Mouse (Mus musculus): ENCODE measurements around the gene Gp1ba.

Gene Gp1ba

GRCm38 (mm10) chr11:70654198-70654922 is 15.4 kb downstream of the Gp1ba start, which contains the start of gene Pfn1:
Gene Pfn1 (minus strand): TSS chr11:70654644.
- DNase-seq, result peak; percentile 92

DNA sequence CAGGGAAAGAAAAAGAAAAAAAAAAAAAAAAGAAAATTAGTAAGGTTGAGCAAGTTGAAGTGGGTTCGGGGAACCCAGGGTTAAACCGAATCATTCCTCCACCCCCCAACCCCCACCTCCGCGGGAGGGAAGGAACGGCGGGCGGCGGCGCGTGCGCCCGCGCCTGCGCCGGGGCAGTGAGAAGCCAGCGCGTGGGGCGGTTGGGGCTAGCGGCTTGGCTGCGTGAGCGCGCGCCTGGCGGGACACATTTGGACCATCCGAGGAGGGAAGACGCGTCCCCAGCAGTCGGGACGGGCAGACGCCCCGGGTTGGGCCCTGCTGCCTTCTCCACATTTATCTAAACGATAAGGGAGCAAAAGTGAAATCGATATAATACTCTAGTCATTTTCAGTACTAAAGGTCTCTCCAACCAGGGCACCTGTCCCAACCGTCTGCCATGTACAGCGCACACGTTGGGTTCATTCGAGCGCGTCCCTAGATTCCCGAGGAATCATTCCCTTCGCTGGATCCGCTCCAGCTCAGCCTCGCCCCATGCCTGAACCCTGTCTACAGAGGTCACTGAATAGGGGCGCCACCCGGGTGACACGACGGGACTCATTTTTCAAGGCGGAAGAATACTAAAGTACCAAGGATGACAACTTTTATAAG is 16.1 kb downstream of the Gp1ba start:
- peak; percentile 86 for DNase-seq

- peak; percentile 66 for DNase-seq
These were observed 16.9 kb downstream of the Gp1ba start for GRCm38 (mm10) chr11:70655571-70656455.

- no peak for DNase-seq
These were observed 17.6 kb downstream of the Gp1ba start for GRCm38 (mm10) chr11:70656456-70656927.

DNA sequence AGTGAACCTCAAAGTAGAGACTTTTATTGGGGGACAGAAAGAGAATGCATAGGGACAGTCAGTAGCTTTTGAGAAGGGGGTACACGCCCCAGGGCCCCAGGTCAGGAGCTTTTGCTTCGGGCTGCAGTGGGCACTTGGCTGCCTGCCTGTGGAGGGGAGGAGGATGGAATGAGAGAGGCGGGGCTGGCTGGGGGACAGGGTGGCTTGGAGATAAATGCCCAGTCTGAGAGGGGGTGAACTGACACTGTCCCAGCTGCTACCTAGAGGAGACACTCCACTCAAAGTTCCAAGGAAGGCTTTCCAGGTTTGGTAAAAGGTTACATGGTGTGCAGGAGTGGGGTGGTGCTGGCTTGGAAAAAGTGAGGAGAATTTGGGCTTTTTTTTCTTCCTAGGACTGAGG is 18.0 kb downstream of the Gp1ba start, which contains the start of gene Eno3:
Eno3 (plus strand) TSS at position 239 of the 400 bp plus-strand sequence.
- peak; percentile 45 for DNase-seq

DNA sequence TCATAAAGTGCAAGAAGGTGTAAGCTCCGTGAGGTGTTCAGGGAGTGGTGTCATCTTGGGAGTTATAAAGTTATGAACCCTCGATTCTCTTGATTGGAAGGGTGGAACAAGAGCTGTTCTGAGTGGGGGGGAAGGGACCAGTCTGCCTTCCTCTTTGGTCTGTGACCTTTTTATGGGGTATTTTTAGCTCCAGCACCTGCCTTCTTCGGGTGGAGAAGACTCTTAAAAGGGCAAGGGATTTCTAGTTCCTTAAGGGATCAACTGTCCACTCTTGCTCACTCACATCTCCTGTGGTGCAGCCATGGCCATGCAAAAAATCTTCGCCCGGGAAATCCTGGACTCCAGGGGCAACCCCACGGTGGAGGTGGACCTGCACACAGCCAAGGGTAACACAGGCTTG is 18.7 kb downstream of the Gp1ba start:
- no peak for DNase-seq

DNA sequence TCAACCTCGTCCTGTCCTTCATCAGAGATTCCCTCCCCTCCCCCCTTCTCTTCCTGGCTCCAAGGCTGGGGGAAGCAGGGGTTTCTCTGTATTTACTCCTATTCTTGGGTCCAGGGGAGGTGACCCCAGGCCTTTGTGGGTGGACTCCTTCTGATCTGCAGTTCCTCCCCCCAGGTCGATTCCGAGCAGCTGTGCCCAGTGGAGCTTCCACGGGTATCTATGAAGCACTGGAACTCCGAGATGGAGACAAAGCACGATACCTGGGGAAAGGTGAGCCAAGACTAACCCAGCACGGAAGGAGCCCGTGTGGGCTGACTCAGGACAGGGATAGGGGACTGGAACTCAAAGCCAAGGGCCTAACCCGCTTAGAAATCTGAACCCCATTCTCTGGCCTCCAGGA is 19.1 kb downstream of the Gp1ba start:
- DNase-seq, result no peak

DNA sequence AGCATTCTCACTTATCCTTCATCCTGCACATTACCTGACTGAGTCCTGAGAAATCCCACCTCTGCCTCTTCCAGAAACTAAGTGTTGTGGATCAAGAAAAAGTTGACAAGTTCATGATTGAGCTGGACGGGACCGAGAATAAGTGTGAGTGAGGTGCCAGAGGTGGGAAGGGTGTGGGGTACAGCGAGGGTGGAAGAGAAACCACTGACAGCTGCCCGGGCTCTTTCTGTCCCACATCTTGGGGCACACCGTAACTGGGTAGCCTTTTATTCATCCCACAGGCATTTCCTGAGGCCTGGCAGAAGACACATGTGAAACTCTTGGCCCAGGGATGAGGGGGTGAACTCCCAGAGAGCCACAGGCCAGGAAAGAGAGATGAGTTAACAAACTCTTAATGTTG is 19.6 kb downstream of the Gp1ba start:
- no peak for DNase-seq

- DNase-seq, result no peak
These were observed 20.0 kb downstream of the Gp1ba start for GRCm38 (mm10) chr11:70658942-70659341.

DNA sequence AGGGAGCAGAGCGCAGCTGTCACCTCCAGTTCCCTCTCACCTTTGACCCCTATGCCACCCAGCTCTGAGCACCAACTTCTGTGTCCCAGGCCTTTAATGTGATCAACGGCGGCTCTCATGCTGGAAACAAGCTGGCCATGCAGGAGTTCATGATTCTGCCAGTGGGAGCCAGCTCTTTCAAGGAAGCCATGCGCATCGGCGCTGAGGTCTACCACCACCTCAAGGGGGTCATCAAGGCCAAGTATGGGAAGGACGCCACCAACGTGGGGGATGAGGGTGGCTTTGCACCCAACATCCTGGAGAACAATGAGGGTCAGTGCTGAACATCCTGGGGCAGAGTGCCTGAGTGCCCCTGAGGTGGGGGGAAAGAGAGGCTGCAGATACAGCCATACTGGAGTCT is 21.6 kb downstream of the Gp1ba start:
- no peak for DNase-seq

DNA sequence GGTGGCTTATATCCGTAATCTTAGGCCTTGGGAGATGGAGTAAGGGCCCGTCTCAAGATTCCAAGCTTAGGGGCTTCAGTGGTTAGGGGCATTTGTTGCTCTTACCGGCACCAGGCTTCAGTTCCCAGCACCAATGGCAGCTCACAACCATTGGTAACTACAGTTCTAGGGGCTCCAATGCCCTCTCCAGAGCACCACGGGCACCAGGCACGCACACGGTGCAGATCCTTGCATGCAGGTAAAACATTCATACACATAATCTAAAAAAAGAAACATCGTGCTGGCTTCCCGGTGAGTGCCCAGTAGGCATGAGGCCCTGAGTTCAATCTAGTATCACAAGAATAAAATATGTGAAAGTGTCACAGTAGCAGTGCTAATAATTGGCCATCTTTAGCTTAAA is 24.2 kb downstream of the Gp1ba start:
- no peak for DNase-seq

- no peak for DNase-seq
These were observed 25.0 kb downstream of the Gp1ba start for GRCm38 (mm10) chr11:70663957-70664356.

DNA sequence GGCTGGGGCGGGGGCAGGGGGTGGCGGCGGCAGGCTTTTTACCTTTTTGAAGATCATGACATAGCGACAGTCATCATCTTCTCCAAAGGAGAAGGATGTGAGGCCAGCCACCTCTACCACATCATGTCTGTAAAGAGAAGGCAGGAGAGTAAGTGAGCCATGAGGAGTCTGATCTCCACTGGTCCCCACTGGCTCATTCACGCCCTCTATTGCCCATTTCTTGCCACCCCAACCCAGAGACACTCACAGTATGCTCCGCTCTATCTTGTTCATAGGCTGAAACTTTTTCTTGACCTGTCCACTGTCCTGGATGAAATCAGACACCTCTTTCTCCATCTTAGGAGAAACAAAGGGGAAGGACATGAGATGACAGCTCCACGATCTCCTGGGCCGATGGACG is 25.8 kb downstream of the Gp1ba start:
- no peak for DNase-seq

- no peak for DNase-seq
These were observed 27.8 kb downstream of the Gp1ba start for GRCm38 (mm10) chr11:70666687-70667086.

DNA sequence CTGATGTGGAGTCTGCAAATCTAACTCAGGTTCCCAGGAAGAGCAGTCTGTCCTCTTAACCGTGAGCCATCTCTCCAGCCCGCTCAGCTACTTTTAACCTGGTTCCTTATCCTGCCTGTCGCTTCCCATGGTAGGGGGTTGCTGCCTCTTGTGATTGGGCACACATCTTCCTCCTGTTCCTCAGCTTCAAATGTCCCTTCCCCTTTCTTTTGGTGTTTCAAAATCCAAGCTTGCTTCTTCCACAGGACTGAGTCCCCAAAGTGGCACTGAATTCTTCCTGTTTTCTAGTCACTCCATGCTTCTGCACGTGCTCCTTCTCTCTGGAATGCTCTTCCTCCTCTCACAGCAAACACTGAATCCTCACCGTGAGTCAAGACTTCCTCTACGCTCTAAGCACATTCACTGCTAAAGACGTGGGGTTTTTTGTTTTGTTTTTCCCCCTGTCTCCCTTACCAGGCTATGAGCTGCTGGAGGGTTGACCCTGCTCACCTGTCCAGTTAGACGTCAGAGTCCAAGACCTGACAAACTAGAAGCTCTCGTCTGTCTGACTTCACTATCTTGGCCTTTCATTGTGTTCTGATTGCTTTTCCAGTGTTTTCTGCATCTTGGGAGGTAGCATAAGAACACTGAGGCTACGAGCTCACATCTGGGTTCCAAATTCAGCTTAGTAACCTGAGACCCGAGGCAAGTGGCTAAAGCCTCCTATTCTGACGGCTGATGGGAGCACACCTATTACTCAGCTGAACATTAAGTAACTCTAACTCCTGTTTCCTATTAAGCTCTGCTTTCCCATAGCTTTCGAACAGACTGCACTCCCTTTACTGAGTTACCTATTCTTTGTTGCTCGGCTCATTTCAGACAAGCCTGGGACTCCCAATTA is 28.6 kb downstream of the Gp1ba start:
- no peak for DNase-seq

- DNase-seq, result peak; percentile 82
These were observed 29.4 kb downstream of the Gp1ba start for GRCm38 (mm10) chr11:70668335-70668770.

DNA sequence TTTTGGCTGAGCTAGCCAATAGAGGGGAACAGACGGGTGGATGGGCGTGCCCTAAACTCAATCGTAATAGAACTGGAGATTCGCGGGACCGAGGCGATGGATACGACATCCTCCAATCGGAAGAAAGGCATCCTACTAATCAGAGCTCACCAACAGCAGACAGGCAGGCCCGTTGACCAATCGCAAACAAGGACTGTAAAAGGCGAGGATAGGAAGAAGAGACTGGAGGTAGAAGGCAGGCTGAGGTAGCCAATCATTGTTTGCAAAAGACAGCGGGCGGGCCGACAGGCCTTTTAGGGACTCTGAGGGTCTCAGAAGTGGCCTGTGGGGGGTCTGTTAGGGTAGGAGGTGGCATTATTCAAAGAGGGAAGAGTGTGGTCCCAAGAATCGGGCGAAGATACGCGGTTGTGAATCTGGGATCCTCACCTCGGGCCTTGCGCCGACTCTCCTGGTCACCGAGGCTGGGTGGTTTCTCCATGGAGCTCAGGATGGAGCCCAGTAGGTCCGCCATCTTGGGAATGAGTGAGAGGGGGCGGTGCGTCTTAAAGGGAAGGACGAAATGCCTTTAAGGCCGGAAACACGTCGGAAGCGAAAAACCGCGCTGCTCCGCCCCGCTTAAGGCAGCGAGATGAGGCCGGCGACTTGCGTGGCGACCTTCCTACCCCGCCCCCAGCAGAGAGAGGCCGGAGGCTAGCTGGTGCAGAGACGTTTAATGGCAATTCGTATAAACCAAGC is 30.0 kb downstream of the Gp1ba start, which contains the start of gene Spag7:
Spag7 (minus strand) TSS at position 646 of the 735 bp plus-strand sequence.
- peak; percentile 95 for DNase-seq

DNA sequence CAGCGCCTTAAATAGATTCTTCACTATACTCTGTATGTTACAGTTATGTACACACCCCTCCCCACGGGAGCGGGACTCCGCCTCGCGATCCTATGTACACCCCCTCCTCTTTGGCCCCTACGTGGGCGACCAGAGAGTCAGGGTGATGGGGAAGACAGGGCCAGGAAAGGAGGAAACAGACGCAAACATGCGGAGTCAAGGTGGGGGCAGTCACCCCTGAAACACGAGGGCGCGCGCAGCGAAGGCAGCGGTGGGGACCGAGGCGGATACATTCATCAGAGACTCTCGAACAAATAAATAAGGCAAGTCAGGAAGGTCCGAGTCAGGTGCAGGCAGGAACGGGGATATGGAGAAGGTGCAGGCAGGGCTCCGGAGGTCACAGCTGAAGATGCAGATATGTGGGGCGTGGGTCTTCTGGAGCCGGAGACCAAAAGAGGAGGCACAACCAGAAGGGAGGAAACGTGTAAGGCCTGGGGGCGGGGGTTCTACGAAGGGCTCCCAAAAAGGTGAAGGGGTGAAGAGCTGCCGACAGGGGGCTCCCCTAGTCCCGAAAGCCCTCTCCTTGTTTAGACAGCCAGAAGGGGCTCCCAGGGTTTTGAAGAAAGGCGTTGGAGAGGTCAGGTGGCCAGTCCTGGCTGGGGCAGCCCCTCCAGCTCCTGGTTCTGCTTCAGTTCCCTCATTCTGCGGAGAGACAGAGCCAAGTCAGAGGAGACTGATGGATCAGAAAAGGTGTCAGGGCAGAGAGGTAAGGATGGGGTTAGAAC is 30.8 kb downstream of the Gp1ba start:
- peak; percentile 84 for DNase-seq

GRCm38 (mm10) chr11:70670483-70670882 is 31.6 kb downstream of the Gp1ba start:
- DNase-seq, result no peak

DNA sequence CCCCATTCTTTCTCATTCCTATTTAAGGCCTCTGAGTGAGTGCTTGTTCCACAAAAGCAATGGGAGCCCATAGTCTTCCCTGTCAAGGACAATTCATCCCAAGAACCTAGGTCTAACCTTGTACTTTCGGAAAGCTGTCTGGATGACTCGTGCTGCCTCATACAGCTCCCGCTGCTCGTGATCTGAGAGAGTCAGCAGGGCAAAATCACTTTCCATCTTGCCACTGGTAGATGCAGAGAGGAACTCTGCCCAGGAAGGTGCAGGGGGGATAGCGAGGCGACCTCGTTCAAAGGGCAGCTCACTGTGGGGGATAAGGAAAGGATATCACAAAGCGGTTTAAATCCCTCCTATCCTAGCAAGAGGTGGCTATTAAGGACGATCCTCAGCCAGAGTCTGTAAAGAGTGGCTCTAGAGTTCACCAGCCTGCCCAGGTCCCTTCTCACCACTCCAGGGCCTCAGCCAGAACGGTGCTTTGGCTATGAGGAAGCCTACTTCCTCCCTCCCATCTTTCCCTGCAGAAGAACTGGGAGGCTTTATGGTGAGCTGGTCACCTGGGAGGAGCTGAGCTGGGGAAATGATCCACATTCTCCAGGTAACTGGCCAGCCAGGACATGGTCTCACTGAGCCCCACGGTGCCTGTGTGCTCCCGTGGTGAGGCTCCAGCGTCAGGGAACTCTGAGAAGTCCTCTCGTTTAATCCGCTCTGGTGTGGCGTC is 32.6 kb downstream of the Gp1ba start:
- DNase-seq, result no peak
